Mouse (Mus musculus): ENCODE results near the gene Tatdn3. TPM values are rescaled to one million over a fixed set of nuclear protein-coding genes. Genes with fewer than 3 reads are reported as not detected.

Tatdn3 gene
- total and polyA plus RNA-seq, 3 experiments, result 12.7 to 17.2 (median 12.9) TPM

- in situ Hi-C loops (cut with MboI; ENCODE audit: low pct_ligation_motif_present, low pct_unique_long_range_greater_than_20kb, low sequenced_read_pairs), result no loop called here
These were observed 42.4 kb downstream of the Tatdn3 start for GRCm38 (mm10) chr1:191020217-191020924.

GRCm38 (mm10) chr1:191019803-191020202 lies 42.9 kb downstream of the Tatdn3 start:
- Histone ChIP-seq H3K4me3 (replicated peaks in 1 of 3; ENCODE audit: low read depth in 2 of 3, low read length in 2 of 3, poor library complexity in 1 of 3) (peak overlapping the region in 1 of 3 experiments; percentile 22), H3K4me1 (ENCODE audit: control insufficient read depth in 1 of 2, insufficient read depth in 2 of 2) (peaks cover 5 to 53% of the 10 kb centered on the region in 2 experiments), H3K79me2 (replicated peaks; ENCODE audit: control insufficient read depth, extremely low read depth, insufficient read depth, poor library complexity, severe bottlenecking) (peaks cover 12% of the 10 kb centered on the region), H3K9ac (ENCODE audit: insufficient read depth, low read depth) (peak overlapping the region; percentile 46; the same call in 1 of the 2 replicates), H3K4me2 (ENCODE audit: insufficient read depth, low read depth, poor library complexity, severe bottlenecking) (peak overlapping the region; percentile 55; the same call in 1 of the 2 replicates), H3K9me3 (replicated peaks; ENCODE audit: low read length) (no peaks in the 10 kb centered on the region), H3K36me3 (replicated peaks in 1 of 2; ENCODE audit: control insufficient read depth in 1 of 2, insufficient read depth in 1 of 2, low read length in 1 of 2) (peaks cover 17 to 41% of the 10 kb centered on the region in 2 experiments), H3K27ac (ENCODE audit: insufficient read depth, low read depth) (peak overlapping the region; percentile 65), H3K27me3 (replicated peaks) (no peaks in the 10 kb centered on the region)
- in situ Hi-C loops (cut with MboI; ENCODE audit: low pct_ligation_motif_present, low pct_unique_long_range_greater_than_20kb, low sequenced_read_pairs), result no loop called here
- dilution Hi-C loops (cut with MboI; ENCODE audit: extremely low pct_ligation_motif_present, extremely low pct_unique_long_range_greater_than_20kb, low sequenced_read_pairs), result no loop called here
- DNase-seq (ENCODE audit: extremely low read depth), result peak; percentile 52
- TF ChIP-seq EP300 (IDR thresholded peaks at IDR 0.05; ENCODE audit: low read length) (peak; percentile 54; the same call in 1 of the 2 replicates), RAD21 (IDR thresholded peaks at IDR 0.05; ENCODE audit: low read depth, low read length) (no peak), TCF12 (IDR thresholded peaks at IDR 0.05; ENCODE audit: low read depth, low read length) (peak; percentile 81), USF1 (IDR thresholded peaks at IDR 0.05; ENCODE audit: low read depth, low read length) (no peak), CHD1 (IDR thresholded peaks at IDR 0.05; ENCODE audit: low read depth, low read length) (peak; percentile 60; the same call in 1 of the 2 replicates), ZNF384 (IDR thresholded peaks at IDR 0.05; ENCODE audit: low read depth, low read length) (no peak), MAX (IDR thresholded peaks at IDR 0.05; ENCODE audit: low read length) (no peak), MEF2A (IDR thresholded peaks at IDR 0.05; ENCODE audit: borderline replicate concordance, low read depth, low read length) (no peak), JUN (IDR thresholded peaks at IDR 0.05; ENCODE audit: insufficient read depth, low read depth, low read length) (no peak), GABPA (IDR thresholded peaks at IDR 0.05; ENCODE audit: insufficient replicate concordance, low read depth, low read length) (no peak), BHLHE40 (IDR thresholded peaks at IDR 0.05; ENCODE audit: low read depth, low read length) (peak; percentile 20; the same call in 1 of the 2 replicates), MAZ (IDR thresholded peaks at IDR 0.05; ENCODE audit: low read depth, low read length) (no peak), MYC (IDR thresholded peaks at IDR 0.05; ENCODE audit: low read depth, low read length) (no peak)

More at GRCm38 (mm10) chr1:191020217-191020924, 42.4 kb downstream of the Tatdn3 start:
- no peaks in the 10 kb centered on the region for H3K9me3 ChIP-seq (replicated peaks; ENCODE audit: low read length)
- peaks cover 18% of the 10 kb centered on the region for H3K79me2 ChIP-seq (replicated peaks; ENCODE audit: control insufficient read depth, extremely low read depth, insufficient read depth, poor library complexity, severe bottlenecking)
- H3K9ac ChIP-seq (ENCODE audit: insufficient read depth, low read depth), result peak overlapping the region; percentile 37; the same call in 1 of the 2 replicates
- H3K4me2 ChIP-seq (ENCODE audit: insufficient read depth, low read depth, poor library complexity, severe bottlenecking), result peak overlapping the region; percentile 69
- peak overlapping the region; percentile 95 for H3K27ac ChIP-seq (ENCODE audit: insufficient read depth, low read depth)
- dilution Hi-C loops (cut with MboI; ENCODE audit: extremely low pct_ligation_motif_present, extremely low pct_unique_long_range_greater_than_20kb, low sequenced_read_pairs), result no loop called here
- H3K4me3 ChIP-seq (replicated peaks in 1 of 3; ENCODE audit: low read depth in 2 of 3, low read length in 2 of 3, poor library complexity in 1 of 3), result peak overlapping the region in 1 of 3 experiments; percentile 17
- no peaks in the 10 kb centered on the region for H3K27me3 ChIP-seq (replicated peaks)
- H3K36me3 ChIP-seq (replicated peaks in 1 of 2; ENCODE audit: control insufficient read depth in 1 of 2, insufficient read depth in 1 of 2, low read length in 1 of 2), result peaks cover 13 to 35% of the 10 kb centered on the region in 2 experiments
- peak; percentile 55 for DNase-seq (ENCODE audit: extremely low read depth)
- H3K4me1 ChIP-seq (ENCODE audit: control insufficient read depth in 1 of 2, insufficient read depth in 2 of 2), result peaks cover 5 to 50% of the 10 kb centered on the region in 2 experiments
- TF ChIP-seq MAX (IDR thresholded peaks at IDR 0.05; ENCODE audit: low read length) (peak; percentile 34; the same call in 1 of the 2 replicates), ELF1 (IDR thresholded peaks at IDR 0.05; ENCODE audit: low read depth, low read length) (no peak), MXI1 (IDR thresholded peaks at IDR 0.05; ENCODE audit: low read depth, low read length) (peak; percentile 55), TCF12 (IDR thresholded peaks at IDR 0.05; ENCODE audit: low read depth, low read length) (peak; percentile 75; the same call in 1 of the 2 replicates), JUND (conservative IDR thresholded peaks at IDR 0.05; ENCODE audit: low read depth, low read length) (no peak), SIN3A (IDR thresholded peaks at IDR 0.05; ENCODE audit: low read length) (no peak; the same call in 1 of the 2 replicates), MYC (IDR thresholded peaks at IDR 0.05; ENCODE audit: low read depth, low read length) (peak; percentile 71; the same call in 1 of the 2 replicates), MEF2A (IDR thresholded peaks at IDR 0.05; ENCODE audit: borderline replicate concordance, low read depth, low read length) (peak; percentile 85), ZKSCAN1 (IDR thresholded peaks at IDR 0.05; ENCODE audit: borderline replicate concordance, low read depth, low read length) (no peak), NELFE (IDR thresholded peaks at IDR 0.05; ENCODE audit: low read depth, low read length) (no peak), PAX5 (IDR thresholded peaks at IDR 0.05; ENCODE audit: low read length) (no peak), CHD1 (IDR thresholded peaks at IDR 0.05; ENCODE audit: low read depth, low read length) (0 out of 2 replicates have a peak, but pooled peaks have one; percentile 13), JUN (IDR thresholded peaks at IDR 0.05; ENCODE audit: insufficient read depth, low read depth, low read length) (no peak), USF1 (IDR thresholded peaks at IDR 0.05; ENCODE audit: low read depth, low read length) (no peak), RCOR1 (conservative IDR thresholded peaks at IDR 0.05; ENCODE audit: low read depth, low read length) (0 out of 2 replicates have a peak, but pooled peaks have one; percentile 32), CHD2 (IDR thresholded peaks at IDR 0.05; ENCODE audit: low read length) (no peak), KAT2A (IDR thresholded peaks at IDR 0.05; ENCODE audit: insufficient replicate concordance, low read length) (no peak), ZC3H11A (IDR thresholded peaks at IDR 0.05; ENCODE audit: low read depth, low read length) (no peak), POLR2A (IDR thresholded peaks at IDR 0.05; ENCODE audit: low read depth, low read length) (no peak), HCFC1 (IDR thresholded peaks at IDR 0.05; ENCODE audit: low read depth, low read length) (no peak), POLR2AphosphoS2 (IDR thresholded peaks at IDR 0.05; ENCODE audit: low read depth, low read length) (no peak), IRF4 (IDR thresholded peaks at IDR 0.05; ENCODE audit: low read depth, low read length) (peak; percentile 83), SMC3 (IDR thresholded peaks at IDR 0.05; ENCODE audit: low read depth, low read length) (no peak), TBP (conservative IDR thresholded peaks at IDR 0.05; ENCODE audit: low read depth, low read length) (no peak), EP300 (IDR thresholded peaks at IDR 0.05; ENCODE audit: low read length) (peak; percentile 72), UBTF (IDR thresholded peaks at IDR 0.05; ENCODE audit: low read depth, low read length) (no peak), RAD21 (IDR thresholded peaks at IDR 0.05; ENCODE audit: low read depth, low read length) (no peak), ZNF384 (IDR thresholded peaks at IDR 0.05; ENCODE audit: low read depth, low read length) (peak; percentile 87), MAZ (IDR thresholded peaks at IDR 0.05; ENCODE audit: low read depth, low read length) (0 out of 2 replicates have a peak, but pooled peaks have one; percentile 48), MAFK (IDR thresholded peaks at IDR 0.05; ENCODE audit: insufficient replicate concordance, low read length) (no peak), BHLHE40 (IDR thresholded peaks at IDR 0.05; ENCODE audit: low read depth, low read length) (peak; percentile 79), GABPA (IDR thresholded peaks at IDR 0.05; ENCODE audit: insufficient replicate concordance, low read depth, low read length) (no peak), CTCF (conservative IDR thresholded peaks at IDR 0.05 in 1 of 2, IDR thresholded peaks at IDR 0.05 in 1 of 2; ENCODE audit: low read depth in 2 of 2, low read length in 2 of 2) (no peak), E2F4 (IDR thresholded peaks at IDR 0.05; ENCODE audit: insufficient replicate concordance, low read depth, low read length) (no peak), NRF1 (IDR thresholded peaks at IDR 0.05; ENCODE audit: low read depth, low read length) (no peak), USF2 (conservative IDR thresholded peaks at IDR 0.05; ENCODE audit: low read depth, low read length) (no peak), ZMIZ1 (IDR thresholded peaks at IDR 0.05; ENCODE audit: low read depth, low read length) (no peak), ETS1 (conservative IDR thresholded peaks at IDR 0.05; ENCODE audit: low read depth, low read length) (peak; percentile 83)
